Mouse (Mus musculus) forelimb bud, embryonic 11.5 days (tissue): ENCODE results near the gene Apol8.
A peak's percentile ranks its signal among the peaks of the same experiment; 100 is the strongest.

Source experiments
- DNase-seq: peaks from one replicate; pipeline ENCODE4 v3.0.0-alpha.2; 2012; ENCODE audit warnings: low read depth, low spot score

Gene Apol8

DNA sequence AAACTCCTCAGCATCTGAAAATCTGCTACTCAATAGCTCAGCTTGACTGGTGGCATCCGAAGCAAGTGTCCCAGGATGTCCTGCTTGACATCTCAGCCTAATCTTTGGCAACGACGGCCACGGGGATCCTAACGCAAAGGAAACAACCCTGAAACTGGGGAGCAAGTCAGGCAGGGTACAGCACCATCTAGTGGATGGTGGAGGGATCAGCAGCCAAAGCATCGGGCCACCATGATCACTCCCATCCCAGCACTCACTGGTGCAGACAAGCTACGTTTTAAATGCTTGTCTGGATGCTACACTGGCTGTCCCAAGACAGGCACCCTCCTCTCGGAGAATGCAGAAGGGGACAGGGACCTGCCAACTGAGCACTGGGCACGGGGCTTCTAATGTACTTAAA lies at the start of gene Apol8:
Apol8 (minus strand) TSS at position 156 of the 400 bp plus-strand sequence.
- peak; percentile 61 for DNase-seq

DNA sequence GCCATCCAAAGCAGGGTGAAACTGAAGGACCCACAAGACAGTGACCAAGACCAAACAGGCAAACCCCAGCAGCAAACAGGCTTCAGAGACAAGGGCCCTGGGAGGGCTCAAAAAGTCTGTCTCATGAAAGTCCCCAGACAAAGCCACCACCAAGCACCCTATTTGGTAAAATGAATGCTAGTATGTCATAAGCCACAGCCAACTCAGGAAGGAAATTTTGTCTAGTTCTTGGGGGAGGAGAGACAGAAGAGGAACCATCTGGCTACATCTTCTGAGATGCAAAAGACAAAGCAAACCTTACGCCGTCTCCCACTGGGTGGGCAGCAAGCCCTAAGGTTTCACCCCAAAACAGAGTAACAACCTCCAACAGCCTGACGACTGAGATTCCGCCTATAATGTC lies 48.9 kb upstream of the Apol8 start:
- DNase-seq: no peak

DNA sequence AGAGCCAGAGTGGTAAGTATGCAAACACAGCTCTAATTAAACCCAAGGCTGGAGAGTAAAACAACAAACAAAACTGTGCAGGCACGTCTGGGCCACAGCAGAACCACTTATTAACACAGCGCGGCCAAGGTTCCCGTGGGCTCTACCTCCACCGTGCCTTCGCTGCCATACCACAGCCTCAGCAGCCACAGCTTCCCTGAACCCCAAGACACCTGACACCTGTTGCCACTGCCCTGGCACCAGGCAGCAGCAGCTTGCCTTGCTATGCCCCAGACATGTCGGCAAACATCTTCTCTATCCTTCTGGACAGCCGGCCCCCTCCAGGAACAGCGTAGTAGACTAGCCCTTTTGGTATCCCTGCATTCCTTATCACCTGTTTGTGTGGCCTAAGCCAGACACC lies 48.1 kb upstream of the Apol8 start:
- no peak for DNase-seq

DNA sequence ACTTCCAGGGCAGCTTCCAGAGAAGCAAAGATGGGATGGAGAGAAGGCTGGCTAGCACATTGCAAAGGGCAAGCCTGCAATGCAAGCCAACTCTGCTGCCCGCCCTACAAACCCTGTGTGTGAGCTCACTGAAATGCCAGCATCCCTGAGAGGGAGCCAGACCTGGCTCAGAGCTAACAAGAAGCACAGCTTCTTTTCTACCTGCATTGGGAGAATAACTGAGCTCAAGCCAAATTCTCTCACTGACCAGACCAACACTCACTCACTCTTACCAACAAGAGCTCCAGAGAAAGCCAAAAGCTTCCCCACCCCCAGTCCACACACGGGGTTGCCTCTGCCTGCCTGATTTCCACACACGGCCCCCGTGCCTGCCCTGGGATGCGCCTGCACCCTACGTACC lies 47.7 kb upstream of the Apol8 start:
- no peak for DNase-seq

DNA sequence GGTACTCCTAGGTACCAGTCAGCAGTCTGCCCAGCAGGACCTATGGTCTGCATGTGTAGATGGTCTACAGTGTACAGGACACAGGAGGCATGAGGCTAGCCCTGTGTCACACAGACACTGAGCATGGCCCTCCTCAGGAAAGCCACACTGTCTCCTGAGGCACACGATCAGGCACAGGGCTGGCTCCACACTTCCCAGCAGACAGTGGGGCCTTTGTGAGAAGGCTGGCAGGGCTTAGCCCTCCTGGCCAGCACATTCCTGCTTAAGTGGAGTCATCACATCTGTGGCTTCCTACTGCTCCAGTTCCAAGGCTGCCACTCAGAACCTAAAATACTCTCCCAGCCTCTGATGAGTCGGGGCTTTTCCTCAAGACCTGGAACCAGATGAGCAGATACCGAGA lies 46.9 kb upstream of the Apol8 start:
- no peak for DNase-seq

DNA sequence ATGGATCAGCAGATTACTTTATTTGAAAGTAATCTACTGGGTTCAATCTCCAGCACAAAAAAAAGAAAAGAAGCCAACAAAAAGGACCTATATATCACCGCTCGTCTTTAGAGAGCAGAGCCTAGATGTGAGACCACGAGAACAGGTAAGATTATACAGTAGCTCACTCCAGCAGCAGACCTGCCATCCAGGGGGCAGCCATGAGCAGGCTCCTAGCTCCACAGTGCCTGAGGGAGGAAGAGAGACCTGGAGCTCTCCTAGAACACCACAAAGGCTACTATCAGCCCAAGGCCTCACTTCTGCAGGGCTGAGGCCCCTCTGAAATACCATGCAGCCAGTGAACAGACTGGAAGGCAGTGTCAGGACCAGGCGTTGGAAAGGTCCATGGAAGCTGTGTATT lies 46.2 kb upstream of the Apol8 start:
- DNase-seq: no peak

DNA sequence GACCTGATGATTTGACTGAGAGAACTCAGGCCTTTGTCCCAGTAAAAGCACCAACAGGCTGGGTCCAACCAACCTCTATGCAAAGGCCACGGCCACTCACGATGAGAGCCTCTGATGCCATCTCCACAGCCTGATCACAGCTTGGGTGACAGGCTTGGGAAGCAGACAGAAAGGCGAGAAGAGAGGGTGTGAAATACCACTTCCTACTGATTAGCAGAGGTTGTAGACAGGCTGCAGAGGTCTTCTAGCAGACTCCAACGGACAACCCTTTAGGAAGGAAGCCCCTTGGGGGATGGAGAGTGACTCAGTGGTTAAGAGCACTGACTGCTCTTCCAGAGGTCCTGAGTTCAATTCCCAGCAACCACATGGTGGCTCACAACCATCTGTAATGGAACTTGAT lies 44.4 kb upstream of the Apol8 start:
- no peak for DNase-seq

DNA sequence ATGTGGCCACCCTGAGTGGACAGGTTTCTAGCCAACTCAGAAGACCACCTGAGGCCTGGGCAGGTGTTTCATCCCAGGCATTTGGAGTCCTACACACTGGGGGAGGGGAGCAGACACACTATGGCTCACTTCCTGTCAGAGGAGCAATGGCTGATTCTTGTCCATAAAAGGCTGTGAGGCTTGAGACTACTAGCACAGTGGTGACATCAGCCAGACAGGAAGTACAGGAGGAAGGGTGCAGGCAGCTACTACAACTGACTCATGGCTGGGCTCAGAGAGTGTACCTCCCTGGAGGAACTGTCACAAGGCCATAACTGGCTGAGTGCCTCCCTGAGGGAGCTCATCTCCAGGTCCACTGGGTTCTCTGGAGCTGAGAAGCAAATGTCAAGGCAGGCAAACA lies 43.7 kb upstream of the Apol8 start:
- no peak for DNase-seq

DNA sequence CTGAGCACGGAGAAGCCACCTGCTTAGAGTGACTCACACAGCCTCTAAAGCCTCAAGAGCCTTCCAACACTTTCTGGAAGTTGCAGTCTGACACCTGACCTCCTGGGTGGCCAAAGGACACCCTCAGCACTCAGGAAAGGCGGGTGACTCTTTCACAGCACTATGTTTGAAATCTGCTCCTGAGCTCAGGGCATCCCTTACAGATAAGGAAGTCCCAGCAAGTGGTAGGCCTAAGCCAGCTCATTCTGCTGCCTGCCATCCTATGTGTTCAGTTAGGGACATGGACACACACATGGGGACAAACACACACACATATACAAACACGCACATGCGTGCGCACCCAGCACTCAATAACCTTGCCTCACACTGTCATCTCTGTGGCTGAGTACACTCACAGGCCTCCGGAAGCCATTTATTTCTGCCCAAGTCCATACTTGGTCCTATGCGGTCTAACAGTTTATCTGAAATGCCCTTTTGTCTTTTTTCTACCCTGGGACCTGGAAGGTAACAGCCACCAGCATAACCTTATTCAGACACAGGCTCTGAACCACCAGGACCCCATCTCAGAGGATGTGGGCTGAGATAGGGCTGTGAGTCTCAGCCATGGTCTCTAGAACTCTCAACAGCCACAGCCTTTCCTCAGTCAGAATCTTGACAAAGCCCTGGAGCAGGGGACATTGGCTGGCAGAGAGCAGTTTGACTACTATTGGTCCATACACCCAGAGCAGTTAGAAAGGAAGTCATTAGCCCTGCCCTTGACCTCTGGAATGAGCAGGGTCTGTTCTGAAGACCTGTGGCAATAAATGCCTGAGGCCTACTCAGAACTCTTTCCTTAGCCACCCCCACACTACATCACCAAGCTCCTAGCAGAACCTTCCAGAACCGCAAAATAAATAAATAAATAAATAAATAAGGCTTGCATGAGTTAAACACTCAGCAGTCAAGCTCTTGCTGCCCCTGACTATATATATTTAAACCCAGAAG lies 43.0 kb upstream of the Apol8 start:
- DNase-seq: no peak

DNA sequence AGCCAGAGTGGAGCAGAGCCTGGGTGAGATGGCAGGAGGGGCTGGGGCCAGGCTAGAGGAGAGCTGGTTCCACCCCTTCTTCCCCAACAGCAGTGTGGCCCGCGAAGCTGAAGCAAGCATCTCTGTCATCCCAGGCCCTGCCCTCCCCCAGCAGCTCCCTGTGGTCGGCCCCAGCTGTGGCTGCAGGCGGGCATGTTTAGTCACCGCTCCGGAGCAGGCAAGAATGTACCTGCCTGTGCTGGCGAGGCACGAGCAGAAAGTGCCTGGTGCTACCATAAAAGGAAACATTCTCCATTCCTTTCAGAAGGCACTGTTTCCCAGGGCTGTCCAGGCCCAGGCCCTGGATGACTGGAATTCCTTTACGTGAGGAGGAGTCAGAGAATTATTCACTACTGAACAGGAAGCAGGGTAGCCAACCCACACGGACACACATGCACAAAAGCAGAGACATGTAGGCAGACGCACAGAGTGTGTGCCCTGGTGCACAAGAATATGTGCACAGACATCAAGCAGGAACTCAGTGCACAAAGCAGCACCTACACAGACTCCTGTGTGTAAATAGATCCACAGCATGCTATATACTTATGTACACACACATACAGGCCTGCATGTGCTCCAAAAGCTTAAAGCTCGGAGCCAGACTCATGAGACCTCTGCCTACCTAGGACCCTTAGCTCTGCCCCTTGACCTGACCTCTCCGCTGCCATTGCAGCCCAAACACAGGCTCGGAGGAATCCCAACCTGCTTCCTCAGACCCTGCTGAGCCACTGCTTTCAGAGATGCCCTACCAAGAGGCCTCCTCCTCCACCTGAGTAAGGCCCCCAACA lies 42.1 kb upstream of the Apol8 start:
- peak; percentile 75 for DNase-seq

DNA sequence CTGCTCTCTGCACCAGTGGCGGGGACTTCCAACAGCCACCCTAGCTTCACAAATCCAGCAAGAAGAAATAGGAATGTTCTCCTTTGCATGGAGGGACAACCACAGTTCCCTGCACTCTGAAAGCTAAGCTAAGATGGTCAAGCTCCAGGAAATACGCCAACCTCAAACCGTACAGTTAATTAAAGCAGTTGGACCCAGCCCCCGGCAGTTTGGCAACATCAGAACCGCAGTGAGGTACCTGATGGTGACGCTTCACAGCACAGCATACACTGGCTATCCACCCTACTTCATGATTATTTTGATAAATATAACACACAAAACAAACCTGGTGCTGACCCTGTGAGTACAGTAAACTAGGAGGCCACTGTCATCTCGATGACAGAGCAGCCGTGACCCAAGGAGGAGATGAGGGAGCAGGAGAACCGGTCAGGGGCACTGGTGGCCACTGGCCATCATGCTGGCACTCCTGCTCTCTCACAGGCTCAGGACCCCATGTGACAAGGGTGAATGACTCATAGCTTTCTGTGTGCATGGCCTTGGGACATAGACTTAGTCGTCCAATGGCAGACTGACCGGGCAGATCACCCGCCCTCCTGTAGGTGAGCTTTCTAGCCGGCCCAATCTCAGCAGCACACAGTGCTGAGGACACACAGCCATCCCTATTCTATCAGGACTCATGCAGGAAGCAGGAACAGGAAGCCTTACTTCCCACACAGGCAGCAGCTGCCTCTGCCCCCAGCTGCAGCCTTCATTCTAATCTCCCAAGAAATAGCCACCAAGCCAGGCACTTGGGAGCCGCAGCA lies 41.0 kb upstream of the Apol8 start:
- no peak for DNase-seq

DNA sequence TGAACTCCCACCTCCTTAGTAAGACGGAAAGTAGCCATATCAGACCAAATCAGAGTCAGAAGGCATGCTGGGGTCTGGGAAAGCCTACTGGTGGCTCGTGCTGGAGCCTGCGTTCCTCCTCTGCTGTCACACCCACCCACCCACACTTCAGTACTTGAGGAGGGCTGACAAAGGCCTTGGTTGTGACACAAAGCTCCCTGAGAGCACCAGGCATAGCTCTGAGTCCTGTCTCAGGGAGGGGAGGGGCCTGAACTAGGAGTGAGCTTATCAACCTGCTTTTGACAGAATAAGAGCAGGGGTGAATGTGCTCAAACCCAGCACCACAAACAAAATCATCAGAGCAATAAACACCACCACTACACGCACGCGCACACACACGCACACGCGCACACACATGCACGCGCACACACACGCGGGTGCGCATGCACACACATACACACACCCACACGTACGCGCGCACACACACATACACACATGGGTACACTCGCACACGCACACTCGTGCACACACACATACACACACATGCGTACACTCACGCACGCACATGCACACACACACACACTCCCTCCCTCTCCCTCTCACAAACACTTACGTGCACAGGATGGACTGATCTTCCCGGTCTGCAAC lies 39.7 kb upstream of the Apol8 start:
- no peak for DNase-seq

DNA sequence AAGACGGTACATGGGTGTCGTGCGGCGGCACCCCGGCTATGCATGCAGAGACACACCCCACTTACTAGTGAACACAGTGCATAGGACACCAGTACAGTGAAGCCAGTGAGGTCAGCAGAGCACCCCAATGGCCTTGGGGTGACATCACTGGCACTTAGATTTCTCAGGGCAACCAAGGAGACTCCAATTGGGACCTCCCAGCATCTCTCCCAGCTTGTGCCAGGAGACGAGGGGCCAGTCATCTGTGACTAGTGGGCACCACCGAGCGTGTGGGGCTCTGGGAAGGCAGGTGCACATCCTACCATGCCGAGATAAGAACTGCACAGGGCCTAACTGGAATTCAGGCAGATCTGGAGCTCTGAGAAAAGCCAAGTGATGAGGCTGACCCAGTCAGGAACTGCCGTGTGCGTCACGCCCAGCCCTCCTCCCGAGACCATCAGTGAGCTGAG lies 38.1 kb upstream of the Apol8 start:
- DNase-seq: no peak

DNA sequence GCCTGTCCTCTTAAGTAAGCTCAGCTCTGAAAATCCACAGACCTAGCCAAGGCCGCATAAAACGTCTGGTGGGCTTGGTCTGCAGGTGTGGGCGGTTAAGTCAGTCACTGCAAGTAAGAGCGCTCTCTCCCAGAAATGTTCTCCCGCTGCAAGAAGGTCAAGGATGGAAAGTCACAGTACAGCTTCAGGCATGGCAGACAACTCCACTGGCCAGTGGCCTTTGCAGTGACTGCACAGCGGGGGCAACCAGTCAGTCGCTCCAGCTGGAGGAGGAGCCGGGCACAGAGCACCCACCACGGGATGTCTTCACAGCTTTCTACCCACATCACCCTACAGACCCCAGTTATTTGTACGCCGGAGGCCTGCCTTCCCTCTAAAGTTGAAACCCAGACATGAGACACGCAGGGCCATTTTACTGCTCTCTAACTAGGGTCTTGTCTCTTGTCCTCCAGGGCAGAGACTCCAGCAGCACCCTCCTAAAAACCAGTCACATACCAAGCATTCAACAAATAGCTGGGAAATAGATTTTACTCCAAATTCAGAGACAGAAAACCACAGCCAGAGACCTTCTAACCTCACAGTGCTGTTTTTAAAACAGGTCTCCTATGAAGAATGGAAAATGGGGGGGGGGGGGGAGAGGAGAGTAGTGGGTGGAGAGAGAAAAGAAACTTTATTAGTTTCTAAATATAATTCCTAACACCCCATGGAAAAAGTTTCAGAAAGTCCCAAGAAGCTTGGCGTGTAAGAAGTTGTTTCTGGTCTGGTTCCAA lies 37.5 kb upstream of the Apol8 start:
- DNase-seq: no peak

DNA sequence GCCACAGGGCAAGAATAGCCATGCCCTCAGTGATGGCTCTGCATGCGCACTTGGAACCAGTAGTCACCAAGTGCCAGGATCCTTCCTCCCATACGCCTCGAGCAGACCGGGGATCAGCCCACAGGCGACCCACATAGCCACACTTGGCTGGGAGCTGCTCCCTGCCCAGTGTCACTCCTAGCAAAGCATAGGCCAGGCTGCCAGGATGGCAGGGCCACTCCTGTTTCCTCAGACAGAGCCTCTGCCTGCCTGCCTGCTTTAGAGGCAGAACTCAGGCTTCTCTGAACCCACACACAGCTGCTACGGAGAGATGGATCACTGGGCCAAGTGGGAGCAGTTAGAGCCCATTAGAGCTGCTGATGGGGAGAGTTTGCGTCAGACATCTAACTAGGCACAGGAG lies 36.8 kb upstream of the Apol8 start:
- no peak for DNase-seq

DNA sequence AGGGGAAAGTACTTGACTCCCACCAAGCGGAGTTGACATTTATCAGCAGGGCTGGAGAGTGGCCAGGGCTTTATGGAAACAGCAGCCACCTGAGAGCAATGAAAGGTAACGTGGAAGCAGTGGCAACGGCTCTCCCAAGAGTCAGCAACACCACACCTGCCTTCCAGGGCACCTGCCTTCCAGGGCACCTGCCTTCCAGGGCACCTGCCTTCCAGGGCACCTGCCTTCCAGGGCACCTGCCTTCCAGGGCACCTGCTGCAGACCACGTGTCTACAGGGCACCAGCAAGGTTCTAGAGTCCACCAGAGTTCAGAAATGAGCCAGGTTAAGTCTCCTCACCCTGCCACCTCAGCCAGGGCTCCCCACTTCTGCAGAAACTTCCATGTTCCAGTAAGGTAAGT lies 36.3 kb upstream of the Apol8 start:
- DNase-seq: no peak

DNA sequence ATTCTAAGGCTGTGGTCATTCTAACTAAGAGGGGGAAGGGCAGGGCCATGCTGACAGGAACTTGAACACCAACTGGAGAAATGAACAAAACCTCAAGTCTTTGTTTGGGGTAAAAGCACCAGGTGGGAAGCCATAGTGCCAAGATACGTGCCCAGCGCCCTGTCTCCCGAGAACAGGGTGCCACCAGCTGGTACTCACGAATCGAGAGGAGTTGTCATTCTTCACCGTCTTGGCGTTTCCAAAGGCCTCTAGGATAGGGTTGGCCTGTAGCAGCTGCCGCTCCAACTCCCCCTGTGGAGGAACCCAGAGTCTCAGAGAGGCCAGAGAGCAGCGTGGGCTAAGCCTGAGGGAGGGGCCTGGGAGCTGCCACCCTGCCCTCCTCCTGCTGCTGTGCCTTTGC lies 35.3 kb upstream of the Apol8 start:
- no peak for DNase-seq

DNA sequence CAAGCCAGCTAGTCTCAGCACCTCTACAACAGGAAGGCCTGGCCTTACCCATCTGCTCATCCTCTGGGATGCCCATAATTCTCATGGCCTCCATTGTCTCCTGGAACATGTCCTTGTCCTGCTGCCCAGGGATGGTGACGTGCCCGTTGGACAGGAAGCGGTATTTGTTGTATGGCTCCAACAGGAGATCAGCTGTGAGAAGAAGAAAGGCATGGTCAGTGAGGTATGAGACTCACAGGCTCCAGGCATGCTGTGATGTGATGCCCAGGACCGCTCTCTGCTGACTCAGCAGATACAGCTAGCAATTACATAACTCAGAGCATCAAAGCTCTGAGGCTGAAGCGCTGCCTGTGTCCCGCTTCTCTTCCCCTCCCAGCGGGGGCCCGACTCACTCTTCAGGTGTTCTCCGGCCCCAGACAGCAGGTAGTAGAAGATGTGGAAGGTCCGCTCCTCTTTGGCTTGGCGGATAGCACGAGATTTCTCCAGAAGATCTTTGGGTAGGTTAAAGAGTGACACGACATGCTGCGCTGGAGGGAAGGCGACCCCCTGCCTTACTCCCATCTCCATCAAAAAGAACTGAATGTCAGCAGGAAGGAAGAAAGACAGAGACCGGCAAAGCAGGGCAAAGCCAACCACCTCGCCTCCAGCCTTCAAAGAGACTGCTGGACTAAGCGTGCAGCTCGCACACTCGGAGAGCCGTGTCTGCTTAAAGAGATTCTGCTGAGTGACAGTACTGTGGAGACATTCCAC lies 34.0 kb upstream of the Apol8 start:
- no peak for DNase-seq

DNA sequence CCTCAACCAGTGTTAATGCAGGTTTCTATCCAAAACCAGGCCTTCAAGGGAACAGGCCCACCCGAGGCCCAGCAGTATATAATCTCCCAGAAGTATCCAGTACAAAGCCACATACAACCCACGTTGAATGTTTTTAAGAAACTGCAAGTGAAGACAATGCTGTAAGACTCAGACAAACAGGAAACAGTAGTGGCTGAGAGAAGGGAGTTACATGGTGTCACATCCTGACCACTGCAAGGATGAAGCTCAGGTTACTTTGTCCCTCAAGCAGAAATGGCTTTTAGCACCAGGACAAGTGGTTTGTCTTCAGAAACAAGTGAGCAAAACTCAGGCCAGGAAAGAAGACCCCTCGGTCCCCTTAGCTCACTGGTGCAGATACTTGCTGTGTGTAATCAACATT lies 32.4 kb upstream of the Apol8 start:
- DNase-seq: no peak

DNA sequence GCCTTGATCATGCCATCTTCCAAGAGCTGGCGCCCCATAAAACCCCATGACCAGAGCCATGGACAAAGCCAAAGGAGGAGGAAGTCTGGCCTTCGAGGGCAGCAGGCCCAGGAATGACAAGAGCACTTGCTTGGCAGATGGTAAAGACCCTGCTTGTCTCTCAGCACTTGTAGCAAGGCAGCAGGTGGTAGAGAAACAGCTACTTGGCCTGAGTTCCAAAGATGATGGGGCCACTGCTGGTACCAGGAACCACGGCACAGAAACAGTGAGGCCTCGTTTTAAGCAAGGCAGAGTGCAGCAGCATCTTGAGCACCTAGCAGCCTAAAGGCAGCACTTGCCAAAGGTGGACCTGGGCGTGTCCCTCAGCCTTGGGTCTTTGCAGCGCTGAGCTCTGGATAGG lies 31.6 kb upstream of the Apol8 start:
- DNase-seq: no peak
